Mouse (Mus musculus) testis, adult 2 months (tissue): ENCODE measurements around the gene Gla.

Source experiments
- CTCF ChIP-seq: fragments of 200-500 bp; IDR thresholded peaks from 2 replicates; pipeline ENCODE4 v1.5.1; 2012; ENCODE audit warnings: low read depth, mild to moderate bottlenecking, inconsistent platforms, low read length, moderate library complexity; ENCODE audit not compliant: control insufficient read depth, insufficient read depth, insufficient replicate concordance
- POLR2A ChIP-seq: fragments of 200-500 bp; IDR thresholded peaks from 2 replicates; pipeline ENCODE4 v1.6.1; 2012; ENCODE audit warnings: low read depth, mild to moderate bottlenecking, inconsistent platforms, low read length, moderate library complexity; ENCODE audit not compliant: control insufficient read depth

DNA sequence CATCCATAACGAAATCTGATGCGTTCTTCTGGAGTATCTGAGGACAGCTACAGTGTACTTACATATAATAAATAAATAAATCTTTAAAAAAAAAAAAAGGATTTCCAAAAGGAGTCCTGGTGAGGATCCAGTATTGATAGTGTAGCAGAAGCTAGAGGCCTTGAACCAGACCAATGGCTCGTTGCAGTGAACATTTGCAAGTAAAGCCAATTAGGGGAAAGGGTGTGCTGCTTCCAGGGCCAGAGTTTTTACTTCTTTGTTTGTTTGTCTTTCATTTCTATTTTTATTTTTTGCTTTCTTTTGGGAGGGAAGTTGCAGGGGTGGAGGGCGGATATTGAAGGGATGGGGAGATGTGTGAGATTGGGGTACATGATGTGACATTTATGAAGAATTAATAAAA, 47.6 kb downstream of the Gla start:
- no peak for TF ChIP-seq CTCF
- no peak for TF ChIP-seq POLR2A
